Mouse (Mus musculus) stomach, embryonic 15.5 days (tissue): ENCODE measurements around the gene 2410015M20Rik. TPM values are rescaled to one million over a fixed set of nuclear protein-coding genes. Genes with fewer than 3 reads are reported as not detected.

ENCODE experiments used
- ATAC-seq: fragments of 200-750 bp; cut with Nextera tagmentation; 2 replicates; pipeline ENCODE4 v1.8.0; 2017; ENCODE audit warnings: low read depth, moderate number of reproducible peaks, moderate TSS enrichment; ENCODE audit not compliant: insufficient read depth, low FRiP score
- H3K27ac ChIP-seq: fragments of 300-500 bp; sonication (generic); 2 replicates; pipeline ENCODE4 v1.5.1; 2015; ENCODE audit warnings: mild to moderate bottlenecking, inconsistent platforms
- H3K27me3 ChIP-seq: fragments of 300-500 bp; sonication (generic); replicated peaks from 2 replicates; pipeline ENCODE4 v1.6.1; 2015; ENCODE audit warnings: inconsistent platforms
- H3K36me3 ChIP-seq: fragments of 300-500 bp; sonication (generic); 2 replicates; pipeline ENCODE4 v1.6.1; 2015; ENCODE audit warnings: inconsistent platforms
- H3K4me1 ChIP-seq: fragments of 300-500 bp; sonication (generic); 2 replicates; pipeline ENCODE4 v1.6.1; 2015; ENCODE audit warnings: inconsistent platforms
- H3K4me2 ChIP-seq: fragments of 300-500 bp; sonication (generic); 2 replicates; pipeline ENCODE4 v1.6.1; 2015; ENCODE audit warnings: mild to moderate bottlenecking, inconsistent platforms
- H3K4me3 ChIP-seq: fragments of 300-500 bp; sonication (generic); replicated peaks from 2 replicates; pipeline ENCODE4 v1.5.1; 2015; ENCODE audit warnings: inconsistent platforms
- H3K9ac ChIP-seq: fragments of 300-500 bp; sonication (generic); 2 replicates; pipeline ENCODE4 v1.6.1; 2015; ENCODE audit warnings: inconsistent platforms
- H3K9me3 ChIP-seq: fragments of 300-500 bp; sonication (generic); 2 replicates; pipeline ENCODE4 v1.6.1; 2016; ENCODE audit warnings: inconsistent platforms
- WGBS: fragments of 180-500 bp; shearing (Covaris S2); methylation state at CpG from one replicate; pipeline ENCODE4 v1.1.7; 2015; 5-methylcytosine and 5-hydroxymethylcytosine counted together
- polyA plus RNA-seq: library from polyadenylated mRNA; unstranded; fragments of >200 nt; fragmentation: Nextera tagmentation; extraction: Ambion mirVana; gene quantifications from 2 replicates; pipeline ENCODE4 v1.2.1, GENCODE M21; 2015

Gene 2410015M20Rik
- polyA plus RNA-seq, 1 experiment from 2014 or later = 230 TPM

GRCm38 (mm10) chr17:56587773-56588172 is 21.8 kb downstream of the 2410015M20Rik start:
- Histone ChIP-seq H3K4me2 (no peak overlapping the region), H3K9ac (no peak overlapping the region), H3K4me3 (no peak overlapping the region), H3K36me3 (peaks cover 41% of the 10 kb centered on the region), H3K9me3 (no peaks in the 10 kb centered on the region), H3K27me3 (no peaks in the 10 kb centered on the region), H3K4me1 (peaks cover 20% of the 10 kb centered on the region), H3K27ac (no peak overlapping the region)
- 73% methylated on average over 1 of the region's 1 CpGs for WGBS
- no peak for ATAC-seq

- WGBS = under 1% methylated on average over 61 of the region's 61 CpGs
Observed at GRCm38 (mm10) chr17:56585171-56585821, 24.3 kb downstream of the 2410015M20Rik start.

GRCm38 (mm10) chr17:56584257-56585130 is 25.1 kb downstream of the 2410015M20Rik start, which contains the start of the genes Safb2 and Safb:
Safb2 (minus strand) TSS chr17:56584585.
Safb (plus strand) TSS chr17:56584825.
- under 1% methylated on average over 88 of the region's 101 CpGs for WGBS
- ATAC-seq = peak; percentile 94
- peaks cover 40% of the 10 kb centered on the region for H3K36me3 ChIP-seq
- peak within 1 kb of the TSS; percentile 78 for H3K4me2 ChIP-seq
- H3K4me1 ChIP-seq = peaks cover 38% of the 10 kb centered on the region
- no peaks in the 10 kb centered on the region for H3K9me3 ChIP-seq
- H3K4me3 ChIP-seq = peak within 1 kb of the TSS; percentile 88
- peak within 1 kb of the TSS; percentile 89 for H3K9ac ChIP-seq
- no peaks in the 10 kb centered on the region for H3K27me3 ChIP-seq
- peak within 1 kb of the TSS; percentile 97 for H3K27ac ChIP-seq

More at GRCm38 (mm10) chr17:56585171-56585821, 24.3 kb downstream of the 2410015M20Rik start:
- peak overlapping the region; percentile 64 for H3K9ac ChIP-seq
- peak overlapping the region; percentile 92 for H3K27ac ChIP-seq
- peaks cover 43% of the 10 kb centered on the region for H3K36me3 ChIP-seq
- peak overlapping the region; percentile 65 for H3K4me2 ChIP-seq
- peak overlapping the region; percentile 88 for H3K4me3 ChIP-seq
- peaks cover 38% of the 10 kb centered on the region for H3K4me1 ChIP-seq
- H3K27me3 ChIP-seq = no peaks in the 10 kb centered on the region
- ATAC-seq = no peak
- no peaks in the 10 kb centered on the region for H3K9me3 ChIP-seq

- ATAC-seq = no peak
- Histone ChIP-seq H3K9me3 (no peaks in the 10 kb centered on the region), H3K9ac (peak overlapping the region; percentile 89), H3K4me3 (peak overlapping the region; percentile 88), H3K36me3 (peaks cover 39% of the 10 kb centered on the region), H3K27me3 (no peaks in the 10 kb centered on the region), H3K27ac (peak overlapping the region; percentile 97), H3K4me1 (peaks cover 38% of the 10 kb centered on the region), H3K4me2 (peak overlapping the region; percentile 78)
- 2% methylated on average over 30 of the region's 33 CpGs for WGBS
Observed at GRCm38 (mm10) chr17:56583611-56584256, 25.8 kb downstream of the 2410015M20Rik start.

GRCm38 (mm10) chr17:56583071-56583470 is 26.5 kb downstream of the 2410015M20Rik start:
- peaks cover 40% of the 10 kb centered on the region for H3K36me3 ChIP-seq
- no peak for ATAC-seq

GRCm38 (mm10) chr17:56572939-56573338 is 36.6 kb downstream of the 2410015M20Rik start:
- ATAC-seq = no peak

More at GRCm38 (mm10) chr17:56583071-56583470, 26.5 kb downstream of the 2410015M20Rik start:
- H3K4me1 ChIP-seq = peaks cover 38% of the 10 kb centered on the region
- 78% methylated on average over 1 of the region's 1 CpGs for WGBS
- peak overlapping the region; percentile 78 for H3K4me2 ChIP-seq
- H3K27ac ChIP-seq = no peak overlapping the region
- no peaks in the 10 kb centered on the region for H3K27me3 ChIP-seq
- peak overlapping the region; percentile 88 for H3K4me3 ChIP-seq
- no peaks in the 10 kb centered on the region for H3K9me3 ChIP-seq
- peak overlapping the region; percentile 89; the same call in 1 of the 2 replicates for H3K9ac ChIP-seq

GRCm38 (mm10) chr17:56572154-56572553 is 37.4 kb downstream of the 2410015M20Rik start:
- no peak overlapping the region for H3K9ac ChIP-seq
- 43% methylated on average over 1 of the region's 1 CpGs for WGBS
- H3K36me3 ChIP-seq = peaks cover 72% of the 10 kb centered on the region
- H3K4me2 ChIP-seq = no peak overlapping the region
- H3K4me1 ChIP-seq = no peaks in the 10 kb centered on the region
- H3K27ac ChIP-seq = no peak overlapping the region
- ATAC-seq = no peak
- no peaks in the 10 kb centered on the region for H3K9me3 ChIP-seq
- H3K4me3 ChIP-seq = no peak overlapping the region
- no peaks in the 10 kb centered on the region for H3K27me3 ChIP-seq

More at GRCm38 (mm10) chr17:56572939-56573338, 36.6 kb downstream of the 2410015M20Rik start:
- no peak overlapping the region for H3K4me2 ChIP-seq
- H3K27ac ChIP-seq = no peak overlapping the region
- no peaks in the 10 kb centered on the region for H3K9me3 ChIP-seq
- H3K9ac ChIP-seq = no peak overlapping the region
- no peaks in the 10 kb centered on the region for H3K27me3 ChIP-seq
- peaks cover 71% of the 10 kb centered on the region for H3K36me3 ChIP-seq
- no peaks in the 10 kb centered on the region for H3K4me1 ChIP-seq
- WGBS = 93% methylated on average over 3 of the region's 3 CpGs
- no peak overlapping the region for H3K4me3 ChIP-seq

GRCm38 (mm10) chr17:56570287-56570686 is 39.3 kb downstream of the 2410015M20Rik start:
- ATAC-seq = no peak
- Histone ChIP-seq H3K4me1 (no peaks in the 10 kb centered on the region), H3K27ac (no peak overlapping the region), H3K36me3 (peaks cover 78% of the 10 kb centered on the region), H3K27me3 (no peaks in the 10 kb centered on the region), H3K9me3 (no peaks in the 10 kb centered on the region), H3K4me3 (no peak overlapping the region), H3K9ac (no peak overlapping the region), H3K4me2 (no peak overlapping the region)
- 90% methylated on average over 4 of the region's 4 CpGs for WGBS

GRCm38 (mm10) chr17:56567370-56567769 is 42.2 kb downstream of the 2410015M20Rik start:
- Histone ChIP-seq H3K27ac (no peak overlapping the region), H3K4me1 (no peaks in the 10 kb centered on the region), H3K36me3 (peaks cover 88% of the 10 kb centered on the region), H3K9me3 (no peaks in the 10 kb centered on the region), H3K4me3 (no peak overlapping the region), H3K9ac (no peak overlapping the region), H3K27me3 (no peaks in the 10 kb centered on the region), H3K4me2 (no peak overlapping the region)
- ATAC-seq = no peak
- WGBS = 93% methylated on average over 4 of the region's 4 CpGs

- Histone ChIP-seq H3K27ac (no peak overlapping the region), H3K9ac (no peak overlapping the region), H3K4me3 (no peak overlapping the region), H3K4me2 (no peak overlapping the region), H3K27me3 (no peaks in the 10 kb centered on the region), H3K9me3 (no peaks in the 10 kb centered on the region), H3K4me1 (no peaks in the 10 kb centered on the region), H3K36me3 (peaks cover 92% of the 10 kb centered on the region)
- no peak for ATAC-seq
- 97% methylated on average over 5 of the region's 5 CpGs for WGBS
Observed at GRCm38 (mm10) chr17:56566918-56567317, 42.7 kb downstream of the 2410015M20Rik start.

- Histone ChIP-seq H3K36me3 (peaks cover 95% of the 10 kb centered on the region), H3K27ac (no peak overlapping the region), H3K9ac (no peak overlapping the region), H3K4me1 (no peaks in the 10 kb centered on the region), H3K4me3 (no peak overlapping the region), H3K4me2 (no peak overlapping the region), H3K9me3 (no peaks in the 10 kb centered on the region), H3K27me3 (no peaks in the 10 kb centered on the region)
- WGBS = 91% methylated on average over 29 of the region's 29 CpGs
- no peak for ATAC-seq
Observed at GRCm38 (mm10) chr17:56566293-56566692, 43.3 kb downstream of the 2410015M20Rik start.
